In the genomic region with DNA sequence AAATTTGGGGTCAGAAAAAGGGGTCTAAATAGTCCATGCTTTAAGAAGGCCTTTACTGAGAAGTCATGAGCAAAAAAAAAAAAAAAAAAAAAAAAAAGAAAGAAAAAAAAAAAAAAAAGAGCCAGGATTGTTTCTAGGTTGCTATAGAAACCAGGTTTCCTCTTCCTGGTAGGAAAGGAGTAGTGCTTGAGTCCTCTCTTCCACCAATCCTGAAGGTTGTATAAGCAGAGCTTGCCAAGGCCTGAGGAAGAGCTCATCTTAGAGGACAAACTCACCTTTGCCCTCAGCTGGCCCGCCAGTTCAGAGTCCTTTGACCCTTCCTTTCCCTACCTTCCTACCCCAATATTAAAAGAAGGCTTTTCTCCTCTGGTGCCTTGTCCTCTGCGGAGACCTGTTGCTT, we compare ENCODE assay signal across 20 mouse cellular contexts. TPM values are rescaled to one million over a fixed set of nuclear protein-coding genes. Genes with fewer than 3 reads are reported as not detected.
DNase-seq lines count a peak whose midpoint lies in the region; ATAC-seq and TF ChIP-seq lines count a peak whose summit lies in the region.
"Had no signal": no experiment of that assay in that cellular context is flagged by ENCODE, and none has a peak within 500 bp of the region (broad histone marks: within the 10 kb centered on the region; RNA-seq: fewer than 3 reads in every experiment).

No protein-coding gene starts in this region.

- no peaks in the 10 kb centered on the region for H3K9me3 ChIP-seq in forebrain, embryonic 14.5 days (replicated peaks; ENCODE audit: control insufficient read depth, low read length)
- no peaks in the 10 kb centered on the region for H3K9me3 ChIP-seq in forebrain, embryonic 11.5 days (ENCODE audit: control insufficient read depth, low read length)
- no peaks in the 10 kb centered on the region for H3K9me3 ChIP-seq in kidney, postnatal 0 days (replicated peaks; ENCODE audit: low read length)
- H3K9me3 ChIP-seq in CH12.LX (replicated peaks; ENCODE audit: low read length), result no peaks in the 10 kb centered on the region
- H3K9me3 ChIP-seq in forebrain, postnatal 0 days (ENCODE audit: low read length), result no peaks in the 10 kb centered on the region
- H3K9me3 ChIP-seq: heart, embryonic 12.5 days; stomach, embryonic 15.5 days had no signal

- H3K27ac ChIP-seq in forebrain, embryonic 14.5 days (ENCODE audit: low read depth, low read length), result peak overlapping the region; percentile 94; the same call in 1 of the 2 replicates
- no peak overlapping the region for H3K27ac ChIP-seq in forebrain, embryonic 11.5 days (ENCODE audit: low read depth, low read length)
- H3K27ac ChIP-seq in kidney, postnatal 0 days, result no peak overlapping the region
- no peak overlapping the region for H3K27ac ChIP-seq in CH12.LX (ENCODE audit: insufficient read depth, low read depth)
- H3K27ac ChIP-seq in forebrain, postnatal 0 days (ENCODE audit: low read depth, low read length), result peak overlapping the region; percentile 89
- H3K27ac ChIP-seq: stomach, embryonic 15.5 days had no signal

- no peak for ATAC-seq in forebrain, embryonic 14.5 days
- ATAC-seq in forebrain, embryonic 11.5 days (replicated peaks; ENCODE audit: low FRiP score), result no peak
- ATAC-seq in kidney, postnatal 0 days (replicated peaks; ENCODE audit: low FRiP score, low read depth), result no peak
- ATAC-seq in forebrain, postnatal 0 days, result no peak
- no peak for ATAC-seq in granulocyte monocyte progenitor cell, adult 5-6 weeks (replicated peaks; ENCODE audit: poor library complexity, severe bottlenecking)
- ATAC-seq: liver, postnatal 0 days had no signal

- no peak overlapping the region for H3K4me3 ChIP-seq in forebrain, embryonic 14.5 days (ENCODE audit: low read depth, low read length)
- no peak overlapping the region for H3K4me3 ChIP-seq in forebrain, embryonic 11.5 days (ENCODE audit: low read depth, low read length)
- no peak overlapping the region for H3K4me3 ChIP-seq in kidney, postnatal 0 days (replicated peaks; ENCODE audit: low read depth, low read length)
- H3K4me3 ChIP-seq in CH12.LX (replicated peaks in 1 of 3; ENCODE audit: low read depth in 2 of 3, low read length in 2 of 3, poor library complexity in 1 of 3), result no peak overlapping the region
- no peak overlapping the region for H3K4me3 ChIP-seq in forebrain, postnatal 0 days (ENCODE audit: low read depth, low read length)
- H3K4me3 ChIP-seq: heart, embryonic 12.5 days; stomach, embryonic 15.5 days had no signal

- no peak for DNase-seq in forebrain, embryonic 14.5 days (ENCODE audit: low spot score)
- DNase-seq in forebrain, embryonic 11.5 days (ENCODE audit: low spot score), result no peak
- peak; percentile 23 for DNase-seq in kidney, postnatal 0 days (ENCODE audit: low spot score)
- DNase-seq in kidney, postnatal 25 days, result no peak
- DNase-seq in CH12.LX (ENCODE audit: extremely low read depth), result no peak
- peak; percentile 62 for DNase-seq in forebrain, postnatal 0 days
- DNase-seq in thymus, postnatal 36 days, result no peak
- DNase-seq: adrenal gland, postnatal 10 days; cerebellum, adult 8-10 months; kidney, adult 18-20 months; liver, postnatal 0 days; lung, postnatal 36 days; spleen, adult 18-20 months; thymus, postnatal 14 days had no signal

- dilution Hi-C loops in CH12.LX (cut with MboI; ENCODE audit: extremely low pct_ligation_motif_present, extremely low pct_unique_long_range_greater_than_20kb, low sequenced_read_pairs), result no loop called here

- H3K36me3 ChIP-seq in forebrain, embryonic 14.5 days (ENCODE audit: control insufficient read depth, insufficient read depth, low read length), result no peaks in the 10 kb centered on the region
- H3K36me3 ChIP-seq in forebrain, embryonic 11.5 days (ENCODE audit: control insufficient read depth, insufficient read depth, low read length), result no peaks in the 10 kb centered on the region
- H3K36me3 ChIP-seq in kidney, postnatal 0 days (ENCODE audit: insufficient read depth, low read length), result no peaks in the 10 kb centered on the region
- H3K36me3 ChIP-seq in CH12.LX (replicated peaks in 1 of 2; ENCODE audit: control insufficient read depth in 1 of 2, insufficient read depth in 1 of 2, low read length in 1 of 2), result peaks cover 0 to 6% of the 10 kb centered on the region in 2 experiments
- H3K36me3 ChIP-seq in forebrain, postnatal 0 days (ENCODE audit: insufficient read depth), result 0 out of 2 replicates have a peak, but pooled peaks cover 4% of the 10 kb centered on the region
- H3K36me3 ChIP-seq: stomach, embryonic 15.5 days had no signal

- no peak for TF ChIP-seq CTCF in kidney, postnatal 0 days (IDR thresholded peaks at IDR 0.05; ENCODE audit: low read depth)
- no peak for TF ChIP-seq CTCF in CH12.LX (conservative IDR thresholded peaks at IDR 0.05 in 1 of 2, IDR thresholded peaks at IDR 0.05 in 1 of 2; ENCODE audit: low read depth in 2 of 2, low read length in 2 of 2)
- TF ChIP-seq CTCF in forebrain, postnatal 0 days (IDR thresholded peaks at IDR 0.05; ENCODE audit: low read depth), result no peak

- in situ Hi-C loops in CH12.LX (cut with MboI; ENCODE audit: low pct_ligation_motif_present, low pct_unique_long_range_greater_than_20kb, low sequenced_read_pairs), result no loop called here

- no peak overlapping the region for H3K9ac ChIP-seq in forebrain, embryonic 14.5 days (ENCODE audit: low read length)
- no peak overlapping the region for H3K9ac ChIP-seq in forebrain, embryonic 11.5 days (ENCODE audit: low read length)
- H3K9ac ChIP-seq in kidney, postnatal 0 days (ENCODE audit: low read depth, low read length), result no peak overlapping the region
- H3K9ac ChIP-seq in CH12.LX (ENCODE audit: insufficient read depth, low read depth), result no peak overlapping the region
- no peak overlapping the region for H3K9ac ChIP-seq in forebrain, postnatal 0 days
- H3K9ac ChIP-seq: heart, embryonic 12.5 days; liver, postnatal 0 days; stomach, embryonic 15.5 days had no signal

- no peak for TF ChIP-seq POLR2A in CH12.LX (IDR thresholded peaks at IDR 0.05; ENCODE audit: low read depth, low read length)

- no peaks in the 10 kb centered on the region for H3K79me2 ChIP-seq in CH12.LX (replicated peaks; ENCODE audit: control insufficient read depth, extremely low read depth, insufficient read depth, poor library complexity, severe bottlenecking)

- H3K4me1 ChIP-seq in forebrain, embryonic 14.5 days (ENCODE audit: control insufficient read depth, insufficient read depth, low read length), result peaks cover 44% of the 10 kb centered on the region
- no peaks in the 10 kb centered on the region; the same call in none of the 2 replicates for H3K4me1 ChIP-seq in forebrain, embryonic 11.5 days (replicated peaks; ENCODE audit: control insufficient read depth, insufficient read depth, low read length)
- no peaks in the 10 kb centered on the region for H3K4me1 ChIP-seq in kidney, postnatal 0 days (replicated peaks; ENCODE audit: insufficient read depth, low read length)
- H3K4me1 ChIP-seq in CH12.LX (ENCODE audit: control insufficient read depth in 1 of 2, insufficient read depth in 2 of 2), result no peaks in the 10 kb centered on the region
- H3K4me1 ChIP-seq in forebrain, postnatal 0 days (ENCODE audit: insufficient read depth), result peaks cover 42% of the 10 kb centered on the region
- H3K4me1 ChIP-seq: stomach, embryonic 15.5 days had no signal

- no peak overlapping the region for H3K4me2 ChIP-seq in forebrain, embryonic 14.5 days (ENCODE audit: low read length)
- no peak overlapping the region for H3K4me2 ChIP-seq in forebrain, embryonic 11.5 days (ENCODE audit: low read depth, low read length, severe bottlenecking)
- H3K4me2 ChIP-seq in kidney, postnatal 0 days (ENCODE audit: low read length), result no peak overlapping the region
- no peak overlapping the region for H3K4me2 ChIP-seq in CH12.LX (ENCODE audit: insufficient read depth, low read depth, poor library complexity, severe bottlenecking)
- no peak overlapping the region for H3K4me2 ChIP-seq in forebrain, postnatal 0 days (ENCODE audit: low read depth)
- H3K4me2 ChIP-seq: heart, embryonic 12.5 days; stomach, embryonic 15.5 days had no signal

- no peaks in the 10 kb centered on the region for H3K27me3 ChIP-seq in forebrain, embryonic 14.5 days (replicated peaks; ENCODE audit: control insufficient read depth, insufficient read depth, low read length)
- no peaks in the 10 kb centered on the region for H3K27me3 ChIP-seq in forebrain, embryonic 11.5 days (ENCODE audit: control insufficient read depth, insufficient read depth, low read length)
- no peaks in the 10 kb centered on the region for H3K27me3 ChIP-seq in kidney, postnatal 0 days (ENCODE audit: insufficient read depth, low read length)
- H3K27me3 ChIP-seq in CH12.LX (replicated peaks), result peaks cover 18% of the 10 kb centered on the region
- H3K27me3 ChIP-seq in forebrain, postnatal 0 days (ENCODE audit: insufficient read depth, low read length), result no peaks in the 10 kb centered on the region
- H3K27me3 ChIP-seq: stomach, embryonic 15.5 days had no signal

- WGBS in forebrain, embryonic 14.5 days, result 50% methylated on average over 2 of the region's 2 CpGs
- WGBS in forebrain, embryonic 11.5 days, result 52% methylated on average over 2 of the region's 2 CpGs
- 74% methylated on average over 2 of the region's 2 CpGs for WGBS in kidney, postnatal 0 days
- 43% methylated on average over 2 of the region's 2 CpGs for WGBS in forebrain, postnatal 0 days

- no peak for TF ChIP-seq RAD21 in CH12.LX (IDR thresholded peaks at IDR 0.05; ENCODE audit: low read depth, low read length)

- no peak for TF ChIP-seq EP300 in CH12.LX (IDR thresholded peaks at IDR 0.05; ENCODE audit: low read length)

TF ChIP-seq in CH12.LX, 34 proteins besides CTCF, POLR2A, EP300 and RAD21:
- no peak for TF ChIP-seq ELF1 (IDR thresholded peaks at IDR 0.05; ENCODE audit: low read depth, low read length)
- no peak for TF ChIP-seq SMC3 (IDR thresholded peaks at IDR 0.05; ENCODE audit: low read depth, low read length)
- peak; percentile 70 for TF ChIP-seq ZNF384 (IDR thresholded peaks at IDR 0.05; ENCODE audit: low read depth, low read length)
- no peak for TF ChIP-seq POLR2AphosphoS2 (IDR thresholded peaks at IDR 0.05; ENCODE audit: low read depth, low read length)
- no peak for TF ChIP-seq UBTF (IDR thresholded peaks at IDR 0.05; ENCODE audit: low read depth, low read length)

RNA-seq across cellular contexts. Expression of gene Neurod2, which starts 44.1 kb away (rescaled TPM):
- polyA plus RNA-seq in forebrain, embryonic 14.5 days (2014; fragmentation: Nextera tagmentation; extraction: Ambion mirVana), result 64.1 and 90.9 TPM in 2 replicates
- polyA plus RNA-seq in forebrain, embryonic 11.5 days (2014; fragmentation: Nextera tagmentation; extraction: Ambion mirVana), result 3.8 and 5.8 TPM in 2 replicates
- polyA plus RNA-seq in kidney, postnatal 0 days (2015; fragmentation: Nextera tagmentation; extraction: Ambion mirVana), result not detected in 2 replicates
- total RNA-seq in CH12.LX (2012; rRNA removed), result not detected in 2 replicates
- not detected in 2 replicates for total RNA-seq in CH12.LX (2014; rRNA removed)
- polyA plus RNA-seq in CH12.LX (2012; ENCODE audit: insufficient read length, low read depth), result not detected in 2 replicates
- 133 and 140 TPM in 2 replicates for total RNA-seq in forebrain, postnatal 0 days (2014; rRNA removed)
- polyA plus RNA-seq in forebrain, postnatal 0 days (2015; fragmentation: Nextera tagmentation; extraction: Ambion mirVana), result 74.9 and 77.3 TPM in 2 replicates
- not detected in 2 replicates for total RNA-seq in granulocyte monocyte progenitor cell, adult 5-6 weeks (2014; fragmentation: Nextera tagmentation)
- not detected in 2 replicates for total RNA-seq in granulocyte monocyte progenitor cell, adult 5-6 weeks (2017)
- total RNA-seq: adrenal gland, postnatal 10 days; common myeloid progenitor, adult 5-6 weeks; gastrocnemius, postnatal 4 days; heart, postnatal 25 days had no signal
- polyA plus RNA-seq: heart, embryonic 12.5 days; liver, postnatal 0 days had no signal

Comparison
In these comparisons a context has a peak if more than half of its experiments do, and no peak if none do; other contexts are left out.
1. DNase-seq: peak in kidney, postnatal 0 days (single experiment) and forebrain, postnatal 0 days (single experiment); none in forebrain, embryonic 14.5 days (single experiment), forebrain, embryonic 11.5 days (single experiment), kidney, postnatal 25 days (0 of 2), CH12.LX (single experiment) and thymus, postnatal 36 days (0 of 2).
2. H3K27ac ChIP-seq: peak in forebrain, embryonic 14.5 days (single experiment) and forebrain, postnatal 0 days (single experiment); none in forebrain, embryonic 11.5 days (single experiment), kidney, postnatal 0 days (single experiment) and CH12.LX (single experiment).